Mouse (Mus musculus): ENCODE measurements around the gene Gal3st4. TPM values are rescaled to one million over a fixed set of nuclear protein-coding genes. Genes with fewer than 3 reads are reported as not detected.
"Not testable (repeated sequence)": the region's sequence is repeated elsewhere in the genome, so short reads cannot be mapped to it uniquely, and the experiment has no call there.

The Gal3st4 gene
- total RNA-seq, 2 experiments from 2014 or later: not detected

GRCm38 (mm10) chr5:138223287-138223686 is 49.4 kb downstream of the Gal3st4 start:
- no peak for ATAC-seq (replicated peaks; ENCODE audit: poor library complexity, severe bottlenecking)

DNA sequence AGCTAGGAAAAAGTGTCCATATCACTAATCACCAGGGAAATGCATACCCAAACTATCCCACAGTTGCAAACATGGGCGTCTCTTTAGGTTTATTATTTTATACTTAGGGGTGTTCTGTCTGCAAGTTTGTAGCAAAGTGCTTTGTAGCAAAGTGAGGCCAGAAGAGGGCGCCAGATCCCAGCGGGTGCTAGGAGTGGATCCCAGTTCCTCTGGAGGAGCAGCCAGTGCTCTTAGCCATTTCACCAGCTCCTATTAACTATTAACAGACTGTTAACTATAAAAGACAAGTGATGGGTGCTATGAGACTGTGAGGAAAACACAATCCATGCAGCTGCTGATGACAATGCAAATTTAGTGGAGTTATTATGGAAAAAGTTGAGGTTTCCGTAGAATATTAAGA is 50.5 kb downstream of the Gal3st4 start:
- peak; percentile 83 for ATAC-seq (replicated peaks; ENCODE audit: poor library complexity, severe bottlenecking)

DNA sequence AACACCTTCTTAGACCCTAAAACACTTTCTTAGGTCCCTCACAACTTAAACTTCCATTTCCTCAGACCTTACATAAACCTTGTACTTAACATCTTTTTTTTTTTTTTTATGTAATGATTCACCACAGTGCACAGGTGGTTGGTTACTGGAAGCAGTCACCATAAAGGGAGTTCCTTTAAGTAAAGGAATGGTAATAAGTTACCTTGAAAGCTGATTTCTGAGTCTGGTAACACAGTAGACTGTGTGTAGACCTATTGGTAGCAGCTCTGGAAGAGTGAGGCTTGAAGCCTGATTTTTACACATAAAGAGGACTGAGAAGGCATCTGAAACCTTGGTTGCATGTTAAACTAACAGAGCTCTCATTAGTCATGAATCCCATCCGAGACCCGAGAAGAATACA is 52.8 kb downstream of the Gal3st4 start:
- ATAC-seq (replicated peaks; ENCODE audit: poor library complexity, severe bottlenecking): no peak

DNA sequence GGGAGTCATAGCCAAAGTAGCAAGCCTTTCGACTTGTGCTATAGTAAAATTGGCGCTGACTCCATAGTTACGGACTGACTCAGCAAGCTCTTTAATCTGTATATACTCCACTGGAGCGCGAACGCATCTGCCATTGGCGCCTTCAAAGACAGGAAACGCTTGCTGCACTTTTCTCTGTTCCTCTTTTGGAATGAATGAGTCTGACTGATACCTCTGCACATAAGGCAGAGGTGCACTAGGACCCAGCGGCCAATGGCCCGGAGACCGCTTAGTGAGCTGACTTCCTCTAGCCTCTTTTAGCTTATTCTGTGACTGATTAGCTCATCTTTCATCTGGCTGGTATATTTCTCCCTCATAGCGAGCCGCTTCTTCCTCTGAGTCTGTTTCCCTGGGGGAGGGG is 56.0 kb downstream of the Gal3st4 start:
- not testable (repeated sequence) for ATAC-seq (replicated peaks; ENCODE audit: poor library complexity, severe bottlenecking)

Other genes with a start within 250 kb of the Gal3st4 start
- not detected in 2 replicates for gene Smok3c, start 219.6 kb downstream of the Gal3st4 start, total RNA-seq (2014; fragmentation: Nextera tagmentation)
- gene Smok3c, start 219.6 kb downstream of the Gal3st4 start, total RNA-seq (2017): not detected in 2 replicates
- gene Zkscan1, start 187.8 kb downstream of the Gal3st4 start, total RNA-seq (2014; fragmentation: Nextera tagmentation): 21.5 and 26.8 TPM in 2 replicates
- gene Zkscan1, start 187.8 kb downstream of the Gal3st4 start, total RNA-seq (2017): 19.2 and 25.8 TPM in 2 replicates
- 10.9 and 16.6 TPM in 2 replicates for gene Zscan21, start 155.9 kb downstream of the Gal3st4 start, total RNA-seq (2014; fragmentation: Nextera tagmentation)
- gene Zscan21, start 155.9 kb downstream of the Gal3st4 start, total RNA-seq (2017): 10.9 and 14.8 TPM in 2 replicates
- 7.9 and 11.2 TPM in 2 replicates for gene Zfp113, start 117.1 kb downstream of the Gal3st4 start, total RNA-seq (2014; fragmentation: Nextera tagmentation)
- 5.8 and 6.0 TPM in 2 replicates for gene Zfp113, start 117.1 kb downstream of the Gal3st4 start, total RNA-seq (2017)
- gene Cops6, start 111.8 kb downstream of the Gal3st4 start, total RNA-seq (2014; fragmentation: Nextera tagmentation): 94.6 and 117 TPM in 2 replicates
- 39.6 and 41.6 TPM in 2 replicates for gene Cops6, start 111.8 kb downstream of the Gal3st4 start, total RNA-seq (2017)
- gene Ap4m1, start 100.8 kb downstream of the Gal3st4 start, total RNA-seq (2014; fragmentation: Nextera tagmentation): 33.9 and 43.1 TPM in 2 replicates
- 34.8 and 41.5 TPM in 2 replicates for gene Ap4m1, start 100.8 kb downstream of the Gal3st4 start, total RNA-seq (2017)
- gene Mcm7, start 100.4 kb downstream of the Gal3st4 start, total RNA-seq (2014; fragmentation: Nextera tagmentation): 291 and 311 TPM in 2 replicates
- gene Mcm7, start 100.4 kb downstream of the Gal3st4 start, total RNA-seq (2017): 490 and 580 TPM in 2 replicates
- gene Taf6, start 85.4 kb downstream of the Gal3st4 start, total RNA-seq (2014; fragmentation: Nextera tagmentation): 30.1 and 46.9 TPM in 2 replicates
- gene Taf6, start 85.4 kb downstream of the Gal3st4 start, total RNA-seq (2017): 46.2 and 49.0 TPM in 2 replicates
- 26.5 and 36.2 TPM in 2 replicates for gene Cnpy4, start 85.4 kb downstream of the Gal3st4 start, total RNA-seq (2014; fragmentation: Nextera tagmentation)
- 50.9 and 52.5 TPM in 2 replicates for gene Cnpy4, start 85.4 kb downstream of the Gal3st4 start, total RNA-seq (2017)
- gene Mblac1, start 78.5 kb downstream of the Gal3st4 start, total RNA-seq (2014; fragmentation: Nextera tagmentation): 7.8 and 10.6 TPM in 2 replicates
- gene Mblac1, start 78.5 kb downstream of the Gal3st4 start, total RNA-seq (2017): 8.8 and 12.4 TPM in 2 replicates
- gene Nxpe5, start 46.9 kb downstream of the Gal3st4 start, total RNA-seq (2014; fragmentation: Nextera tagmentation): 2.3 and 4.3 TPM in 2 replicates
- 1.8 and 2.8 TPM in 2 replicates for gene Nxpe5, start 46.9 kb downstream of the Gal3st4 start, total RNA-seq (2017)
- gene Lamtor4, start 17.4 kb downstream of the Gal3st4 start, total RNA-seq (2014; fragmentation: Nextera tagmentation): 132 and 143 TPM in 2 replicates
- 80.9 and 86.9 TPM in 2 replicates for gene Lamtor4, start 17.4 kb downstream of the Gal3st4 start, total RNA-seq (2017)
- 66.1 and 68.2 TPM in 2 replicates for gene BC037034, start 8.8 kb downstream of the Gal3st4 start, total RNA-seq (2014; fragmentation: Nextera tagmentation)
- 37.8 and 50.5 TPM in 2 replicates for gene BC037034, start 8.8 kb downstream of the Gal3st4 start, total RNA-seq (2017)
- not detected in 2 replicates for gene Gm43720, start 7.1 kb upstream of the Gal3st4 start, total RNA-seq (2014; fragmentation: Nextera tagmentation)
- 0.05 TPM in 1 of 2 replicates, not detected in the other for gene Gm43720, start 7.1 kb upstream of the Gal3st4 start, total RNA-seq (2017)
- 4.2 and 7.9 TPM in 2 replicates for gene Gpc2, start 7.2 kb upstream of the Gal3st4 start, total RNA-seq (2014; fragmentation: Nextera tagmentation)
- 2.9 and 3.9 TPM in 2 replicates for gene Gpc2, start 7.2 kb upstream of the Gal3st4 start, total RNA-seq (2017)
- gene Stag3, start 7.4 kb upstream of the Gal3st4 start, total RNA-seq (2014; fragmentation: Nextera tagmentation): 11.7 and 19.4 TPM in 2 replicates
- 7.6 and 17.4 TPM in 2 replicates for gene Stag3, start 7.4 kb upstream of the Gal3st4 start, total RNA-seq (2017)
- not detected in 2 replicates for gene Pvrig, start 69.1 kb upstream of the Gal3st4 start, total RNA-seq (2014; fragmentation: Nextera tagmentation)
- not detected in 2 replicates for gene Pvrig, start 69.1 kb upstream of the Gal3st4 start, total RNA-seq (2017)
- 16.7 and 21.8 TPM in 2 replicates for gene Zfp157, start 168.6 kb upstream of the Gal3st4 start, total RNA-seq (2014; fragmentation: Nextera tagmentation)
- 12.3 and 17.9 TPM in 2 replicates for gene Zfp157, start 168.6 kb upstream of the Gal3st4 start, total RNA-seq (2017)